Mouse (Mus musculus) lung, postnatal 0 days (tissue): ENCODE data around the gene Brdt.

Source experiments
- CTCF ChIP-seq: IDR thresholded peaks from 2 replicates; pipeline ENCODE4 v1.5.1; 2016; ENCODE audit warnings: antibody characterized with exemption, mild to moderate bottlenecking
- EP300 ChIP-seq: IDR thresholded peaks from 2 replicates; pipeline ENCODE4 v1.6.1; 2016; ENCODE audit warnings: antibody characterized with exemption, mild to moderate bottlenecking, control low read depth

GRCm38 (mm10) chr5:107387788-107388187 lies 56.8 kb downstream of the Brdt start:
- TF ChIP-seq CTCF (no peak), EP300 (no peak)
